Mouse (Mus musculus): Measurements from ENCODE around the gene Hells. TPM values are rescaled to one million over a fixed set of nuclear protein-coding genes. Genes with fewer than 3 reads are reported as not detected.

The Hells gene
- under 1 TPM; 0.15 to 0.72 (median 0.23) TPM for total RNA-seq (2022)

- DNase-seq (ENCODE audit: low spot score in 2 of 2) = peak; percentile 45 to 64
These were observed at the start of gene Hells for GRCm38 (mm10) chr19:38930788-38931565. Hells (plus strand) TSS chr19:38930915.

GRCm38 (mm10) chr19:38901146-38902135, 29.3 kb upstream of the Hells start:
- no peak for DNase-seq (ENCODE audit: low spot score in 2 of 2)

GRCm38 (mm10) chr19:38902501-38902900, 28.2 kb upstream of the Hells start:
- no peak for DNase-seq (ENCODE audit: low spot score in 2 of 2)

- no peak for DNase-seq (ENCODE audit: low spot score in 2 of 2)
These were observed 16.9 kb upstream of the Hells start for GRCm38 (mm10) chr19:38913786-38914185.

- DNase-seq (ENCODE audit: low spot score in 2 of 2) = no peak
These were observed 15.8 kb upstream of the Hells start for GRCm38 (mm10) chr19:38914926-38915325.

- DNase-seq (ENCODE audit: low spot score in 2 of 2) = no peak
These were observed 15.0 kb upstream of the Hells start for GRCm38 (mm10) chr19:38915677-38916076.

GRCm38 (mm10) chr19:38928481-38929158, 2.1 kb upstream of the Hells start:
- DNase-seq (ENCODE audit: low spot score in 2 of 2) = no peak

- no peak for DNase-seq (ENCODE audit: low spot score in 2 of 2)
These were observed 1.1 kb upstream of the Hells start for GRCm38 (mm10) chr19:38929471-38930251.

- DNase-seq (ENCODE audit: low spot score in 2 of 2) = no peak
These were observed 395 bp upstream of the Hells start for GRCm38 (mm10) chr19:38930252-38930787.

- DNase-seq (ENCODE audit: low spot score in 2 of 2) = no peak
These were observed 813 bp downstream of the Hells start for GRCm38 (mm10) chr19:38931566-38931890.

GRCm38 (mm10) chr19:38944590-38945307, 14.0 kb downstream of the Hells start:
- no peak for DNase-seq (ENCODE audit: low spot score in 2 of 2)

- DNase-seq (ENCODE audit: low spot score in 2 of 2) = no peak
These were observed 40.0 kb downstream of the Hells start for GRCm38 (mm10) chr19:38970741-38971140.

- DNase-seq (ENCODE audit: low spot score in 2 of 2) = no peak
These were observed 41.9 kb downstream of the Hells start for GRCm38 (mm10) chr19:38972581-38972980.

GRCm38 (mm10) chr19:38973666-38974065, 43.0 kb downstream of the Hells start:
- no peak for DNase-seq (ENCODE audit: low spot score in 2 of 2)

- DNase-seq (ENCODE audit: low spot score in 2 of 2) = no peak
These were observed 45.6 kb downstream of the Hells start for GRCm38 (mm10) chr19:38976269-38976668.

GRCm38 (mm10) chr19:38981966-38982365, 51.3 kb downstream of the Hells start:
- peak; percentile 4 to 9 for DNase-seq (ENCODE audit: low spot score in 2 of 2)

- DNase-seq (ENCODE audit: low spot score in 2 of 2) = no peak
These were observed 67.5 kb downstream of the Hells start for GRCm38 (mm10) chr19:38998248-38998647.

GRCm38 (mm10) chr19:38998676-38999075, 68.0 kb downstream of the Hells start:
- DNase-seq (ENCODE audit: low spot score in 2 of 2) = no peak

- no peak for DNase-seq (ENCODE audit: low spot score in 2 of 2)
These were observed 74.4 kb downstream of the Hells start for GRCm38 (mm10) chr19:39005132-39005531.

GRCm38 (mm10) chr19:39006715-39007114, 76.0 kb downstream of the Hells start, which contains the start of gene Cyp2c55:
Cyp2c55 (plus strand) TSS chr19:39007019.
- no peak for DNase-seq (ENCODE audit: low spot score in 2 of 2)

Measured in gastrocnemius, adult 8-10 months (tissue).